ENCODE assay signal across 8 mouse cellular contexts in the genomic region with DNA sequence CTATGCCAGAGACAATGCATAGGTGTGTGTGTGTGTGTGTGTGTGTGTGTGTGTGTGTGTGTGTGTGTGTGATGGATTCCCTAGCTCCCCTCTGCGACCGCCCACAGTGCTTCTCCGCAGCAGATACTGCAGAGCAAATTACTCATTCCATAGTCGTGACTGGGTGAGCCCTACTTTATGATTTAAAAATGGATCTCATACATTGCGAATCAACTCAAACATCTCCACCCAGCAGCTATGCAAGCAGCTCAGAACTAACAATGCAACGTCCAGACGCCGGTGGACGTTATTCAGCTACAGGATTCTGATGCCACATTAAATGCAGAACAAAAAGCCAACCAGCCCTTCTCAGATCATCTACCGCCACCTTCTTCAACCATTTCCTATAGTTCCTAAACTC. TPM values are rescaled to one million over a fixed set of nuclear protein-coding genes. Genes with fewer than 3 reads are reported as not detected.
DNase-seq lines count a peak whose midpoint lies in the region; ATAC-seq and TF ChIP-seq lines count a peak whose summit lies in the region.

No protein-coding gene starts in this region.

- no peak for TF ChIP-seq RAD21 in MEL (IDR thresholded peaks at IDR 0.05; ENCODE audit: low read depth, low read length)

- no peaks in the 10 kb centered on the region for H3K79me2 ChIP-seq in heart, adult 2 months (replicated peaks; ENCODE audit: control insufficient read depth, insufficient read depth, low read length)
- H3K79me2 ChIP-seq in MEL (ENCODE audit: control insufficient read depth, insufficient read depth, low read length, poor library complexity) = no peaks in the 10 kb centered on the region

- H3K9me3 ChIP-seq in MEL (replicated peaks; ENCODE audit: insufficient read depth, low read length) = no peaks in the 10 kb centered on the region
- H3K9me3 ChIP-seq in erythroblast, embryonic 14.5 days (ENCODE audit: control insufficient read depth, low read length) = no peaks in the 10 kb centered on the region
- H3K9me3 ChIP-seq in intestine, embryonic 15.5 days = no peaks in the 10 kb centered on the region
- no peaks in the 10 kb centered on the region for H3K9me3 ChIP-seq in liver, embryonic 15.5 days (replicated peaks)

- peak overlapping the region; percentile 77 for H3K9ac ChIP-seq in heart, adult 2 months (ENCODE audit: low read depth, low read length)
- H3K9ac ChIP-seq in MEL (ENCODE audit: control insufficient read depth, low read depth, low read length, poor library complexity, severe bottlenecking) = peak overlapping the region; percentile 77
- H3K9ac ChIP-seq in intestine, embryonic 15.5 days = peak overlapping the region; percentile 60
- H3K9ac ChIP-seq in liver, embryonic 15.5 days = peak overlapping the region; percentile 58

- ATAC-seq in intestine, embryonic 15.5 days = peak; percentile 3; the same call in 1 of the 2 replicates
- no peak for ATAC-seq in liver, embryonic 15.5 days (ENCODE audit: insufficient read depth)
- ATAC-seq in megakaryocyte progenitor cell, adult 5-6 weeks (replicated peaks; ENCODE audit: poor library complexity) = no peak

- H3K4me3 ChIP-seq in heart, adult 2 months = peak overlapping the region; percentile 49
- peak overlapping the region; percentile 86 to 91 for H3K4me3 ChIP-seq in MEL (ENCODE audit: control insufficient read depth in 1 of 2, insufficient read depth in 1 of 2, low read depth in 2 of 2, low read length in 2 of 2)
- peak overlapping the region; percentile 65 for H3K4me3 ChIP-seq in erythroblast, embryonic 14.5 days (replicated peaks)
- peak overlapping the region; percentile 53 for H3K4me3 ChIP-seq in intestine, embryonic 15.5 days (replicated peaks)
- peak overlapping the region; percentile 58 for H3K4me3 ChIP-seq in liver, embryonic 15.5 days (replicated peaks)

- intact Hi-C loops in heart, adult 2 months (cut with DNase I) = loop anchor here (5.0 to 10.0 kb wide), 2 partner anchors 86 to 191 kb away; no protein-coding TSS in a partner anchor

- TF ChIP-seq CTCF in heart, adult 2 months (IDR thresholded peaks at IDR 0.05) = no peak
- no peak for TF ChIP-seq CTCF in MEL (IDR thresholded peaks at IDR 0.05 in 2 of 3, conservative IDR thresholded peaks at IDR 0.05 in 1 of 3; ENCODE audit: control insufficient read depth in 1 of 3, insufficient read depth in 1 of 3, low read depth in 2 of 3, low read length in 3 of 3, poor library complexity in 1 of 3, severe bottlenecking in 1 of 3)

- no peaks in the 10 kb centered on the region for H3K4me1 ChIP-seq in heart, adult 2 months (ENCODE audit: control insufficient read depth, insufficient read depth, low read length)
- H3K4me1 ChIP-seq in MEL (ENCODE audit: control insufficient read depth in 1 of 2, insufficient read depth in 2 of 2, low read length in 2 of 2) = peaks cover 6 to 8% of the 10 kb centered on the region in 2 experiments; a peak in 3 of 4 replicates
- peaks cover 20% of the 10 kb centered on the region for H3K4me1 ChIP-seq in erythroblast, embryonic 14.5 days (ENCODE audit: control insufficient read depth)
- H3K4me1 ChIP-seq in intestine, embryonic 15.5 days (replicated peaks) = 0 out of 2 replicates have a peak, but pooled peaks cover 3% of the 10 kb centered on the region
- H3K4me1 ChIP-seq in liver, embryonic 15.5 days (replicated peaks) = peaks cover 15% of the 10 kb centered on the region

- H3K4me2 ChIP-seq in intestine, embryonic 15.5 days (replicated peaks) = peak overlapping the region; percentile 70
- H3K4me2 ChIP-seq in liver, embryonic 15.5 days = peak overlapping the region; percentile 87

- peaks cover 20% of the 10 kb centered on the region for H3K36me3 ChIP-seq in heart, adult 2 months (ENCODE audit: control insufficient read depth, insufficient read depth, low read length)
- H3K36me3 ChIP-seq in MEL (ENCODE audit: control insufficient read depth in 1 of 2, insufficient read depth in 2 of 2, low read length in 2 of 2) = peaks cover 0 to 19% of the 10 kb centered on the region in 2 experiments; a peak in 2 of 4 replicates
- H3K36me3 ChIP-seq in erythroblast, embryonic 14.5 days (ENCODE audit: control insufficient read depth) = no peaks in the 10 kb centered on the region
- no peaks in the 10 kb centered on the region for H3K36me3 ChIP-seq in intestine, embryonic 15.5 days
- H3K36me3 ChIP-seq in liver, embryonic 15.5 days (replicated peaks) = no peaks in the 10 kb centered on the region

- no peak for TF ChIP-seq EP300 in heart, adult 2 months (IDR thresholded peaks at IDR 0.05; ENCODE audit: insufficient read depth, low read depth, low read length)
- TF ChIP-seq EP300 in MEL (IDR thresholded peaks at IDR 0.05; ENCODE audit: low read depth in 1 of 2, low read length in 2 of 2) = no peak

- WGBS in heart, adult 2 months = under 1% methylated on average over 10 of the region's 10 CpGs
- WGBS in intestine, embryonic 15.5 days = 2% methylated on average over 10 of the region's 10 CpGs
- 4% methylated on average over 10 of the region's 10 CpGs for WGBS in liver, embryonic 15.5 days (ENCODE audit: insufficient replicate concordance)

- no peaks in the 10 kb centered on the region for H3K27me3 ChIP-seq in heart, adult 2 months (ENCODE audit: control insufficient read depth, insufficient read depth, low read length)
- no peaks in the 10 kb centered on the region for H3K27me3 ChIP-seq in MEL (ENCODE audit: control insufficient read depth in 1 of 2, insufficient read depth in 2 of 2, low read length in 2 of 2)
- H3K27me3 ChIP-seq in erythroblast, embryonic 14.5 days (ENCODE audit: control insufficient read depth) = peaks cover 16% of the 10 kb centered on the region
- H3K27me3 ChIP-seq in intestine, embryonic 15.5 days (replicated peaks) = no peaks in the 10 kb centered on the region
- H3K27me3 ChIP-seq in liver, embryonic 15.5 days = peaks cover 18% of the 10 kb centered on the region

- peak overlapping the region; percentile 84 for H3K27ac ChIP-seq in heart, adult 2 months
- 0 out of 2 replicates have a peak overlapping the region, but pooled peaks have one; percentile 6 for H3K27ac ChIP-seq in MEL (ENCODE audit: control insufficient read depth, low read depth, low read length)
- H3K27ac ChIP-seq in intestine, embryonic 15.5 days = 0 out of 2 replicates have a peak overlapping the region, but pooled peaks have one; percentile 20
- H3K27ac ChIP-seq in liver, embryonic 15.5 days (replicated peaks) = 0 out of 2 replicates have a peak overlapping the region, but pooled peaks have one; percentile 2

- DNase-seq in heart, adult 2 months = peak in 1 of 2 experiments; percentile 28
- DNase-seq in heart, adult 9 months (ENCODE audit: low spot score in 2 of 2) = no peak
- DNase-seq in MEL (ENCODE audit: low read depth, low spot score) = no peak
- peak; percentile 57 to 73 for DNase-seq in right cerebral cortex, postnatal 10 days (ENCODE audit: low spot score in 2 of 2)

- no peak for TF ChIP-seq POLR2A in heart, adult 2 months (IDR thresholded peaks at IDR 0.05; ENCODE audit: insufficient read depth, low read depth, low read length)
- no peak for TF ChIP-seq POLR2A in MEL (IDR thresholded peaks at IDR 0.05; ENCODE audit: control insufficient read depth in 1 of 2, insufficient read depth in 1 of 2, low read depth in 1 of 2, low read length in 2 of 2, poor library complexity in 1 of 2)

TF ChIP-seq in MEL, 35 proteins besides CTCF, POLR2A, EP300 and RAD21:
- TF ChIP-seq E2F4 (IDR thresholded peaks at IDR 0.05; ENCODE audit: borderline replicate concordance, low read depth, low read length) (no peak), MXI1 (IDR thresholded peaks at IDR 0.05; ENCODE audit: low read depth, low read length) (no peak), RCOR1 (IDR thresholded peaks at IDR 0.05; ENCODE audit: low read depth, low read length) (no peak), ETS1 (IDR thresholded peaks at IDR 0.05; ENCODE audit: low read depth, low read length) (0 out of 2 replicates have a peak, but pooled peaks have one; percentile 13), MEF2A (IDR thresholded peaks at IDR 0.05; ENCODE audit: extremely low read depth, insufficient replicate concordance, low read depth, low read length, poor library complexity, severe bottlenecking) (no peak), TCF12 (IDR thresholded peaks at IDR 0.05; ENCODE audit: low read depth, low read length) (no peak), SMC3 (IDR thresholded peaks at IDR 0.05; ENCODE audit: low read depth, low read length) (no peak), UBTF (IDR thresholded peaks at IDR 0.05; ENCODE audit: borderline replicate concordance, insufficient read depth, low read depth, low read length) (no peak), GATA1 (IDR thresholded peaks at IDR 0.05; ENCODE audit: low read depth, low read length) (no peak), MAX (IDR thresholded peaks at IDR 0.05; ENCODE audit: low read length) (no peak), ZNF384 (IDR thresholded peaks at IDR 0.05; ENCODE audit: low read depth, low read length) (no peak), BHLHE40 (IDR thresholded peaks at IDR 0.05; ENCODE audit: borderline replicate concordance, low read depth, low read length) (no peak), MAZ (IDR thresholded peaks at IDR 0.05; ENCODE audit: low read depth, low read length) (0 out of 2 replicates have a peak, but pooled peaks have one; percentile 29)

RNA-seq across cellular contexts. Expression of gene Rgs2, which starts 0.5 kb away (rescaled TPM):
- total RNA-seq in heart, adult 2 months (2021) = 10 to 100 TPM; 43.7 to 59.2 TPM
- 7.7 and 18.4 TPM in 2 replicates for polyA plus RNA-seq in heart, adult 2 months (2012; rRNA removed)
- 1.2 and 1.3 TPM in 2 replicates for total RNA-seq in MEL (2012; rRNA removed)
- polyA plus RNA-seq in MEL (2012; ENCODE audit: insufficient read depth in 1 of 2, insufficient read length in 2 of 2, low read depth in 1 of 2, low replicate concordance in 2 of 2, missing spikeins in 1 of 2) = 1 to 10 TPM in 1 of 2 experiments, not detected in 1; 2.9 TPM
- 0.26 and 0.41 TPM in 2 replicates for polyA plus RNA-seq in erythroblast, embryonic 14.5 days (2012)
- 39.4 and 47.4 TPM in 2 replicates for polyA plus RNA-seq in intestine, embryonic 15.5 days (2015; fragmentation: Nextera tagmentation; extraction: Ambion mirVana)
- polyA plus RNA-seq in liver, embryonic 15.5 days (2015; fragmentation: Nextera tagmentation; extraction: Ambion mirVana) = 9.4 and 12.0 TPM in 2 replicates
- total RNA-seq in megakaryocyte progenitor cell, adult 5-6 weeks (2015) = 137 and 196 TPM in 2 replicates
- 73.7 and 95.2 TPM in 2 replicates for total RNA-seq in megakaryocyte progenitor cell, adult 5-6 weeks (2017)

Comparison
In these comparisons a context has a peak if more than half of its experiments do, and no peak if none do; other contexts are left out.
1. DNase-seq: peak in right cerebral cortex, postnatal 10 days (2 of 2); none in heart, adult 9 months (0 of 2) and MEL (single experiment).
2. H3K27ac ChIP-seq: peak in every context shown above with its lines; median percentile 84 in heart, adult 2 months; 20 in intestine, embryonic 15.5 days; 6 in MEL; 2 in liver, embryonic 15.5 days.
3. Peak in every context shown above with its lines, with median percentiles within 50 percentile points of each other: H3K4me3 ChIP-seq and H3K9ac ChIP-seq.